Mouse (Mus musculus) v-Abl transformed pro-B cells (cell line): ENCODE results near the gene Zbtb44.

ENCODE experiments used
- in situ Hi-C, 2 experiments: fragments of 400-800 bp; cut with MboI; formaldehyde crosslinking; loops; one replicate each; pipeline ENCODE4 v1.15.1; 2025; ENCODE audit not compliant: unreplicated experiment in 2 of 2

The Zbtb44 gene

DNA sequence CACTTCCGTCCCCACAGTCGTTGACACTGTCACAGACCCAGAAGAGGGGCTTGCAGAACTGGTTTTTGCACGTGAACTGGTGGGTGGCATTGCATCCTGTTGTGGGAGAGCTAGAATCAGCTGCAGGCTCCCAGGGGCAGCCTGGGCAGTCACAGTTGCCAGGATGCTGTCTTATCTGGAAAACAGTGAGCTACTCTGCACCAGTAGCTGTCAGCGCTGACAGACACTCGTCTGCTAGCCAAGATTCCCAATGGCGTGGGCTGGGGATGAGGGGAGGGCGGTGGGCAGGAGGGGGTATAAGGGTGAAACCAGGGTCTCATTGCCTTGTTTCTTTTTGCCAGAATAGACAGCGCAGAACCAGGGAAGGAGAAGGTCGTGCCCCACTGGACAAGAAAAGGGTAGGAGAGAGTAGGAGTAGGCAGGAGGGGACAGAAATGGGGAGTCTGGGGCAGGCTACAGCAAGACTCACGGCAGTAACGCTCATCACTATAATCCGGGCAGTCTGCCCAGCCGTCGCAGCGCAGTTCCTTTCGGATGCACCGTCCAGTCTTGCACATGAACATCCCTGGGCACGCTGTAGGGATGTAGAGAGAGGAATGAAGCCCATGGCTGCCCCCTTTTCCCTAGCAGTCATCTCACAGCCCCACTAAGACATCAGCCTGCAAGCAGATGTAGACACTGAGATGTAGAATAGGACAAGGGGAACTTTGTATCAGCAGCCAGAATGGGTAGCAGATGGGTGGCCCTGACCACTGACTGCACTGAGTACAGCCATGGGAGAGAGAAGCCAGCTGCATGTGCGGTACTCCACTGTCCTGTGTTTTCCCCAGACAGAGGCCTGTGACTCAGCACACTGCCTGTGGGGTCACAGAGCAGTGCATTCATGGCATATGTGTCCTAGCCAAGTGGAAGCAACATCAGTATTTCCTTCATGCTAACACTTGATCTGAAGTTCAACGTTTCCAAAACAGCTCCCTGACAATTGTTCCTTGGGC, 66.9 kb downstream of the Zbtb44 start:
- in situ Hi-C loops: loop anchor here (25.0 kb wide), 1 partner anchor 1435 kb away; no protein-coding TSS in a partner anchor

DNA sequence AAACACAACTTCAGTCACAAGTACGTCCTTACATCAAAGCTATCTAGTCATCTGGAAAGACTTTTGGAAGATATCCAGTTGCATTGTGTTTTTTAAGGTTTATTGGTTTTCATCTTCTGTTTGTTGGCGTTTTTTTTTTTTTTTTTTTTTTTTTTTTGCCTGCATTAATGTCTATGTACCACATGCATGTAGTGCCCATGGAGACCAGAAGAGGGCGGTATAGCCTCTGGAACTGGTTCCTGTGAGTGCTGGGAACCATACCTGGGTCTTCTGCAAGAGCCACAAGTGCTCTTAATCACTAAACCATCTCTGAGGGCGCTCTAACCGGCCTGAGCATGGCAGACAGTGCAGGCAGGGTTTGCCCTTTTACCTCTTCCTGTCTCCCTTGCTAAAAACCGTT, 67.7 kb downstream of the Zbtb44 start:
- in situ Hi-C loops: loop anchor here (25.0 kb wide), 1 partner anchor 1436 kb away; no protein-coding TSS in a partner anchor

DNA sequence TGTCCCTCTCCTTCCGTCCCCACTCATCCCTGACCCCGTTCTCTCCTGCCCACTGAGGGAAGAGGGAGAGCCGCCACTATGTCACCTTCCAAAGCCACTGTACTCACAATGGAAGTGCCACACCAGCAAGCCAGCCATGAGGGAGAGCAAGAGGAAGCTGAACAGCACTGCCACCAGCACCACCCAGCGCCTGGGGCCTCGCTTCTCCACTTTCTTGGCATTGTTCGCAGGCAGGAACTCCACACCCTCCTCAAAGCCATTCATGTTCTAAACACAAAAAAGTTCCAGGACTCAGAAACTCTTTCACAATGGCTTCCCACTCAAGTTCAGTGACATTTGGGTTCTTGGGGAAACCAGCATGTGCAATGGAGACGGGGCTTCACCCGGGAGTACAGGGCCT, 78.0 kb downstream of the Zbtb44 start:
- in situ Hi-C loops: no loop called here

DNA sequence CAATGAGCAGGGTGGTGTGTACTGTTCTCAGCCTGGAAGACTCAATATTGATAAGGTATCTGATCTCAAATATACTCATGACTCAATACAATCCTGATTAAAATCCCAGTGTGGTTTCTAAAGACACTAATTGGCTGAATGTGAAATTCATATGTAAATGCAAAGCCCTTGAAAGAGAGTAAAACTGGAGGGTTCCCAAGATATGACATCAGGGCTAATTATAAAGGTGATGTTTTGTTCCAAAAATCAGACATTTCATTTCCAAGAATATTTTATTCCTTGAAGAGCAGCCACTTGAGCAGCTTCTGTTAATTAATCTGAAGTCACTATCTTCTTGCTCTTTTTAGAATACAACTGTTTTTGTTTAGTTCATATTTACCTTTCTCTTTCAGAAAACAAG, 85.1 kb downstream of the Zbtb44 start:
- in situ Hi-C loops: no loop called here

DNA sequence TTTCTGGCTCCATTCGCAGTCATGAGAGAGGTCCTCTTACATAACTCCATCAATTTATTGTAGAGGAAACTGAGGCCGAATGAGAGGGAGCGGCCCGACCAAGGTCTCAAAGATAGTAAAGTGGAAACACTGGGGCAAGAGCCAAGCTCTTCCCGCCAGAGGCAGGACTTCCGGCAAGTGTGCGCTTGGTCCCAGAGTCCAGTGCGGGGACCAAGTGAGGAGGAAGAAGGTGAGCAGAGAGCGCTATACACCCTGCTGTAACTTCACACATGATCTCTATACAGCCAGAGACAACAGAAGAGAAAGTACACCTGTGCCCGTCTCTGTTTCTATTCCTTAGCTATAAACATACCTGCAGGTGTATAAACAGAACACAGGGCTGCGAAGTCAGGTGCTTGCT, 86.6 kb downstream of the Zbtb44 start:
- in situ Hi-C loops: no loop called here

DNA sequence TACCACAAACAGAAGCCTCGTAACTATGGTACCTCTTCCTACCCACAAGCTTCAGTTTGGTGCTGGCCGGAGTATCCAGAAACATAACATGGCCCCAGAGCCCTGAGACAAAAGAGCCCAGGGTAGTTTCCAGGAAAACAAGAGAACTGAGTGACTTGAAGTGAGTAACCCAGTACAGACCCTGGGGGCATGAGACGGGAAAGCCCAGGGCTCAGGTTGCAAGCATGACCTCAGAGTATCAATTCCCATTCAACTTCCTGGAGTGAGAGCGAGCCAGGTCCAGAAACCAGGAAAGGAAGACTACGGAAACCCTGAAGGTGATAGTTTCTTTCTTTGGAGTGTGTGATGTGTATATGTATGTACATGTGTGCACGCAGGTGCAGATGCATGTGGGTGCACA, 87.0 kb downstream of the Zbtb44 start:
- in situ Hi-C loops: no loop called here

DNA sequence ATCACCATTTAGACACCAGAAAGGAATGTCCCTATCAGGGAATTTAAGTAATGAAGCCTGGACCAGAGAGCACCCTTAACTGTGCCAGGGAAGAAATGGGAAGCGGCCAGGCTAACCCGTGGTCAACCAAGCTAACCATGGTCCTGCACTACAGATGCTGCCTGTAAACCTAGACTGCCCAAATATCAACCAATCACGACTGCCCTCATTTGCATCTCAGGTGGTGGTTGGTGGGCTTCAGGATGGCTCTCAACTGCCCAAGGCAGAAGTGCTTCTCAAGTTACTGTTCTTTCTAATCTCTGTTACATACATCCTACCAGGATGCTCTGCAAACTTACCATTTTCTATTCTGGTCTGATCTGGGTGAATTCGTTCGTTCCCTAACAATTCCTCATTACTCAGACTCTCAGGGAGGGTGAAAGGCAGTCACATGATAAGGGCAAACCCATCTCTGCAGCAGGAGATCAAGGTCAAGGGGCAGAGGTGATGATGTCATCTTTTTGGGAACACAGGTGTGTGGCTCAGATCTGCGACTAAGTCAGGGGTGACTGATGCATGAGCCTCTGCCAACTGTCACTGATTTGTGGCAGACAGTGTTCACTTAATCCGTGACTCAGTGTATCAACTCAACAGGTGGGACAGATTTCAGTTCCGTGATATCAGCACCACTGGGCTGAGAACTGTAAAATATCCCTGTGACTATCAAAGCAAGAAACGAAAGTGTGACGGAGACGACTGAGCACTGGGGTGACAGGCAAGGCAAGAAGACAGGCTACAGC, 88.3 kb downstream of the Zbtb44 start:
- in situ Hi-C loops: no loop called here

DNA sequence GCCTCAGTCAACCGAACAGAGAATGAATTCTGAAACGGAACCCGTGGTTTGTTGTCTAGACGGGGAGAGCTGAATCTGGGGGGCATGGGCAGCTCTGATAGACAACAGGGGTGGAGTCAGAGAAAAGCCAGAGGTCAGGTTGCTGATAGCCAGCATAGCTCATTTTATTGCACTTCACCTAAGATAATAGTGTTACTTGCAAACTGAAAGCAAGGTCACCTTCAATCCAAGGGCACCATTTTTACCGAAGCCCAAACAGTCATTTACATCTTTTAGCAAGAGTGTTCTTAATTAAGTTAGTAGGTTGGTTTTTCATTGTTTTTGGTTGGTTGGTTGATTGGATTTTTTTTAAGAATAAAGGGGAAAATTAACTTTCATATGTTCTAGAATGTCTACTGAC, 89.0 kb downstream of the Zbtb44 start:
- in situ Hi-C loops: no loop called here

DNA sequence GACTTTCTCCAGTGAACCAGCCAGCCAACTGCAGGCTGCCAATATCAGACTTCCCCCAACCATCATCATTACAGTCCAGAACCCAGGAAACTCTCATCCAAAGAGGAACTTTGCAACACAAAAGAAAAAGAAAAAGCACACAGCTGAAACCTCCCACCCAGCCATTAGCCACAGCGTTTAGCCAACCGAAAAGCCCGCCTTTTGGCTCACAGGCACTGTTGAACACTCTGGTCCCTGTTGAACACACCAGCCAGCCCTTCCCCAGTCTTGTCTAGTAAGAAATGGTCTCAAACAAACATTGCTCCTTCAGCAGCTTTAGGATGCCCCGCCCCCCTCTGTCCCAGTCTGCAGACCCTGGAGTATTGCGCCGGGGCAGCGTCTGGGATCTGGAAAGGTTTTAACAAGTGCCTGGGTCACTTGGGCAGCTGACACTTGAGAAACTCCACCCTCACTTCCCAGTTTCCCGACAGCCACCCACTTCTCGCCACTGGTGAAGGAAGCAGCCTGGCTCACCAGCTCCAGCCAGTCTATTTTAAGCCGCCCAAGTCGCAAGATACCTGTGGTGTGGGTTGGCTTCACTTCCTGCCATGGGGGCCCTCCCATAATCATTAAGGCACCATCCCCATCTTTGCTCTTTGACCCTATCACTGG, 89.6 kb downstream of the Zbtb44 start:
- in situ Hi-C loops: no loop called here

DNA sequence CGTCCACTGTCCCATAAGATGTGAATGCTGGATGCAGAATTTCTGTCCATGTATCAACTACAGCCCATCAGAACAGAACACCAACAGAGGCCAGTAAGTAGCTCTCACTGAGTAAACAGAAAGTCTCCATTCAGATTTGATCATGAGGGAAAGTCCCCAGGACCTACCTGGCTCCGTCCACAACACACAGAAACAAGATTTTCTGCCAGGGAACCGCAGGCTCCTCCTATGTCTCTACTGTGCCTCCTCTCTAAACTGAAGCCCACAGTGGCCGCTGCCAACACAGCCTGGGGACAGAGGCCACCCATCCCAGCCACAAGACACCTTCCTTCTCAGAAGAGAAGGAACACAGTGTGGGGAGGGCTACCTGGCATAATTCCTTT, 90.1 kb downstream of the Zbtb44 start:
- in situ Hi-C loops: no loop called here

DNA sequence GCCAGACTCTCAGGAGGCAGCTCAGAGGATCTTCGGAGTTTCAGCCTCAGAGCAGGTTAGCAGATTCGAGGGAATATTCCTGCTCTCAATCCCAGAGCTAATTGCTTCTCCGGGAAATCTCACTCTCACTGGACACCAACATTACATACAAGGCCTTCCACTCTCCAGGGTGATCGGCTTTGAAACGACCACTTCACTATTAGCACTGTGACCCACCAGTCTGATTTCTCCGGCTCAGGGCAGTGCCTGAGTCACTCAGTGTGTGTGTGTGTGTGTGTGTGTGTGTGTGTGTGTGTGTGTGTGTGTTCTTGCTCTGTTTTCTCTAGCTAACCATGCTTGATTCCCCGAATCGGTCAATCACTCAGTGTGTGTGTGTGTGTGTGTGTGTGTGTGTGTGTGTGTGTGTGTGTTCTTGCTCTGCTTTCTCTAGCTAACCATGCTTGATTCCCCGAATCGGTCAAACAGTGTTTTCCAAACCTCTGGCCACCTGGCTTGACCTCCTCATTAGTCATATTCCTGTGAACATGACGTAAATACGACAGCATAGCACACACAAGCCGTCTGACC, 92.1 kb downstream of the Zbtb44 start:
- in situ Hi-C loops: no loop called here
